Mouse (Mus musculus) brain, adult 2 months (tissue): ENCODE measurements around the gene Srp72.
A peak's percentile ranks its signal among the peaks of the same experiment; 100 is the strongest.

Experiments
- DNase-seq: peaks from one replicate; pipeline ENCODE4 v3.0.0; 2011; ENCODE audit warnings: low read depth, low spot score

Gene Srp72

DNA sequence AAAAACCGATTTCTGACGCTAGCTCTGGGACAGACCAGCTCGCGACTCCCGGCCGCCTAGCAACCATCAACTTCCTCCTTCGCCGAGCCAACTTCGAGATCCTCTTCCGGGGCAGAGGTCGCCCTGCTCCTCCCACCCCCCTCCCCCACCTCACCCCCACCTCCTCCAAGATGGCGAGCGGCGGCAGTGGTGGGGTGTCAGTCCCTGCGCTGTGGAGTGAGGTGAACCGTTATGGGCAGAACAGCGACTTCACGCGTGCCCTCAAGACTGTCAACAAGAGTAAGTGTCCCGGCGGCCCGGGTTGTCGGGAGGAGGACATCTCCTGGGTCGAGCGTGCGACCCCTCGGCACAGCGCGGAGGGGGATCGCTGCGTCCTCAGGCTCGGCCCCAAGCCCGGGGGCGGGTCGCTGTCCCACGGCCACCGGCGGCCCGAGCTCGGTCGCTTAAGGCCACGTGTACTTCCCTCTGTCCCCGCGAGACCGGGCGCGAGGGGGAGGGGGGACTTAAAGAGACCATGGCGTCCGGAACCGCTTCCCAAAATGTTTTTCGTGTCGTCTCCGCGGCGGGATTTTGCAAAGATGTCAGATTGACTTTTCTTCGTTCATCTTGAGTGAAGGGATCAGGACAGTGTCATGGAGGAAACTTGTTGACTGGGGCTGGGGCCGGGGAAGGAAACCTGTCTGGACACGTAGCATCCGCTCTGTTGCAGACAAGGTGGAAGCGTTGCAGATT is at the start of gene Srp72:
Gene Srp72 (plus strand): TSS at position 130 of the 732 bp plus-strand sequence.
- peak; percentile 93 for DNase-seq

DNA sequence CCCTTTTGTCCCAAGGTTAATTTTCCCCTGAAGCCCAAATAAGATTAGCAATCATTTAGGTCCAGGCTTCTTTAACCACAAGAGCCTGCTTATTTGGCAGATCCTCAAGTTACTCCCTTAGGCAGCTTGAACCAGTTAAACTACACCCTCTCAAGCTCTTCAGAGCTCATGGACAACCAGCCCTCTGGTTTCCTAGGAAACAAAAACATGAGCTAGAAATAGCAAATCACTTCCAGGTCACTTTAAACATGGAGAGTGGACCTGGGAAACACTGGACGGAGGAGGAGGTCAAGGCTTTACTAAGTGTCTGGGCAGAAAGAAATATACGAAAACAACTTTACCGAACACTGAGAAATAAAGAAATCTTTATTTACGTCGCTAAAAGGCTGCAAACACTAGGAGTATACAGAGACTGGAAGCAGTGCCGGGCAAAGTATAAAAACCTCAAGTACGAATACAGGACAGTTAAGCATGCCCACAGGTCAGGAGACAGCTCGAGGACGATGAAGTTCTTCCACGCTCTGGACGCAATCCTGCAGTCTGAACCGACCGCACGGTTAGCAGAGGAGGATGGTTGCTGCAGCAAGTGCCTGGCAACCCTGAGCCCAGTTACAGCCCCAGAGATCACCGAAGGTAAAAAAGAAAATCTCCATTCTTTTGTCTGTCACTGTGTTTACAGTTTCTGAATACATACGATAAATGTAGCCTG is 46.2 kb upstream of the Srp72 start:
- DNase-seq = peak; percentile 82

GRCm38 (mm10) chr5:76929180-76929877 is 45.2 kb upstream of the Srp72 start:
- no peak for DNase-seq

GRCm38 (mm10) chr5:76939717-76940116 is 34.8 kb upstream of the Srp72 start:
- DNase-seq = no peak

DNA sequence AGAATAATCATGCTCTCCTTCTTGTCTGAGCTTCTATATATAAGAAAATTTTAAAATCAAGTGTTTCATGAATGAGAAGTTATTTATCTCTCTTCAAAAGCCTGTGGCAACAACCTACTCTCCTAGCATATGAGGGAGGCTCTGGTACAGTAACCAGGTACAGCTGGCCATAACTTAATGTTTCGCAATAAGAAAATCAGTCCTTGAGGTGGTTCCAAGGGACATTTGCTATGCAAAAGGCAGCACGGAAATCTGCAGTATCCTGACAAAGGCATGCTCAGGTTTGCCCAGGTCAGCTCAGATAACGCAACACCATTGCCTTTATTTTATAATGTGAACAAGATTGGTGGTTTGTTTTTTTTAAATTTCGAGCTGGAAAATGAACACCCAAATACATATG is 32.5 kb upstream of the Srp72 start:
- DNase-seq = no peak

DNA sequence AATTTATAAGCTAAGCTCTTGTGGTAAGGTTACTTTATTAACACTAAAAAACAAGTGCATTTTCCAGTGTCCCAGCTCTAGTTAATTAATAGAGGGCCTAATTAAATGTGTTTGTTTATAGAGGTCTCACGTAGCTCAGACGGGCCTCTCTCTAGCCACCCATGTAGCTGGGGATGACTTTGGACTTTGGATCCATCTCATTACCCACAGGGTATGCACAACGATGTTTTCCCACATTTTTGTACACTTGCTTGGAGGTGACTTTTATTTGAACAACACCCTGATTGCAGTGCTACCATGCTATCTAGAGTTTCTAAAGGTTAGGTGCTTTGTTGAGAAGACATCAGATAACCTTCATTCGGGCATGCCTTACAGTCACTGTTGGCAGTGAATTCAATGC is 32.0 kb upstream of the Srp72 start:
- no peak for DNase-seq

GRCm38 (mm10) chr5:76944965-76945677 is 29.4 kb upstream of the Srp72 start:
- DNase-seq = no peak

DNA sequence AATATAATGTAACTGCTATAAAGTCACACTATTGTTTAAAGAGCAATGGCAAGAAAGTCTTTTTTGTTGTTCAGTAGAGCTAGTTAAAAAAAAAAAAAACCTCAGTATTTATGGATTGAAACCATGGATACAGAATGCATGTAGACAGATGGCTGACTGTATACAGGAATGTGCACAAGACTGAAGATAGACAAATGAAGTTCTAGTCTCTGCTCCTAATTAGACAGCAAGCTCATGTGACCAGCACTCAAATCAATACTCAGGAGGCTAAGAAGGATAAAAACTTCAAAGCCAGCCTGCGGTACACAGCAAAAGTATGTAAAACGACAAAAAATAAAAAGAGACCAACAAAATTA is 28.8 kb upstream of the Srp72 start:
- DNase-seq = no peak

DNA sequence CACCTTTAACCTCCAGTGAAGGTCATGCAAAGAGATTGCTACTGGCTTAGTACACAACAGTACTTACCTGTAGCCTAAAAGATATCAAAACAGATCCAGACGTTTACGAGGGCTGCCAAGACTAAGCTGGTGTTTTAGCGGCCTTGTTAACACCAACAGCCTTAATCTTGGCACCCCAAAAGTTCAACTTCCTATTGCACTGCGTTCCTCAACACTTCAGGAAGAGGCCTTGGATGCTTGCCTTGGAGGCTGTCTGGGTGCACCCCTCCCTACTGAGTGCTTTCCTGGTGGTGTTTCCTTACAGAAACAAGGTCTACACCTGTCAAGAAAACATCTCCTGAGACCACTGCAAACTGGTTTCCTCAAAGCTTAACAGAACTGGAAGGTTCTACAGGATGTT is 27.3 kb upstream of the Srp72 start:
- DNase-seq = no peak

GRCm38 (mm10) chr5:76947758-76948157 is 26.7 kb upstream of the Srp72 start:
- no peak for DNase-seq

DNA sequence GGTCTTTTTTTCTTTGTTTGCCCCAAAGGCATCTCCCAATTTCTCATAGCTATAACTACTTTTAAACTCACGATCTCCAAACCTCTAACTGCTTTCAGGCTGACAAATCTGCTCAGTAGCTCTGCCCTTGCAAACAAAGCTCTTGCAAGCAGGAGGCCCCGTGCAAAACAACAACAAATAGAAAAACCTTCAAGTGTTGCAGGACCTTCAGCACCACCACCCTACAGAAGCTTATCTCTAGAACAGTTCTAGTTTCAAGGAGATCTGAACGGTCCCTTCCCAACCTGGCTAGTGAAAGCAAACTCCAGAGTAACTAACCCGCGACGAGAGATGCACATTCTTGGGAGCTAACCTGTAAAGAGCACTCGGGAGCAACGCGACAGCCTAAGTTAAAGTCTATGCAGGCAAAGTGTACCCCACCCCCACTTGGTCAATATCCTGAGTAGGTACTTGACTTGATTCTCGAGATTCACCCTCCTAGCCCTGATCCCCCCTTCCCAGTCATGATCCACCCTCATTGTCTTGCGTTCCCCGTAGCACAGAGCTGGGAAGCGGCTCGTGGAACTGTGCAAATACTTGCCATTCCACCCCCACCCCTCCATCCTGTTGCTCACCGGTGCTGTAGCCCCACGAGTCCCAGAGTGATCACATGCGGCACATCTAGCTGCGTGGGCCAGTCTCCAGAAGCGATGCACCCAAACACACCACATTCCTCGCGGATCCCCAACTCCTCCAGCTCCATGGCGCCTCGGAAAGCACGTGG is 24.0 kb upstream of the Srp72 start:
- DNase-seq = no peak

DNA sequence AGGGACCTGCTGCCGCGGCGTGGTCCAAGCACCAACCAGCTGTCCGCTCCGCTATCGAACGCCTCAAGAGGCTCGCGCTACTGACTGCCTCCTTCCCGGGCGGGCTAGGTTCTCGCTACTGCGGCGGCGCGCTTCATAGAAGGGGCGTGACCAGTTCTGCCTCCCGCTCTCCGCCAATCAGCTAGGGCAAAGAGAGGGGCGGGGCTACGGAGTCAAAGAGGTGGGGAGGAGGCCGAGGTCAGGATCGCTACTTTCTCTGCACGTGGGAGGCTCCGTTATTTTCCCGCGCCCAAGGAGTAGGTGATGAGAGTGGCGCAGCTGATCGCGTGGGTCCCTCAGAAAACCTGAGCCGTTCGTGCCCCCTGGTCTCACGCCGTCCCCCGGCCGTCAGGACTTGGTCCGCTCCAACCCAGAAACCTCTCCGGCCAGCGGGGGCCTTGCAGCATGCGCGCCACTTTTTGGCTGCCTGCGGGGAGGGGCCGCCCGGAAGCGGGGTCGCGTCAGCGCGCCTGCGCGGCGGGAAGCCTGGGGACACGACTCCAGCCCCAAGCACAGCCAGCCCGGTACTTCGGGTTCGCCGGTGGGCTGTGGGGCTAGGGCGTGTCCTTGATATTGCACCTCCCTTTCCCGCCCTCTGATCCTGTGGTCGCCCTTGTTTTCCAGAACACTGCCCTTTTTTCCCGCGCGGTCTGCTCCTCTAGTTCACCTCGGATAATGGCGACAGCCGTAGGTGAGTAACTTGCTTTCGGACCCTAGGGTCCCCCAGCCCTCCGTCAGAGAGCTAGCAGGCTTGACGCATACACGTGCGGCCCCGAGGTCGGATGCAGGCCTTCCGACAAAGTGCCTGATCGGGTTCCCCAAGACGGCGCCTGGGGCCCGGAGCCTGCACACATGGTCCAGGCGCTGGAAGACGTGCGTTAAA is 23.1 kb upstream of the Srp72 start, which contains the start of the genes Paics and Ppat:
Gene Paics (plus strand): TSS at position 202 of the 922 bp plus-strand sequence.
Gene Ppat (minus strand): TSS at position 473 of the 922 bp plus-strand sequence.
- DNase-seq = peak; percentile 99

DNA sequence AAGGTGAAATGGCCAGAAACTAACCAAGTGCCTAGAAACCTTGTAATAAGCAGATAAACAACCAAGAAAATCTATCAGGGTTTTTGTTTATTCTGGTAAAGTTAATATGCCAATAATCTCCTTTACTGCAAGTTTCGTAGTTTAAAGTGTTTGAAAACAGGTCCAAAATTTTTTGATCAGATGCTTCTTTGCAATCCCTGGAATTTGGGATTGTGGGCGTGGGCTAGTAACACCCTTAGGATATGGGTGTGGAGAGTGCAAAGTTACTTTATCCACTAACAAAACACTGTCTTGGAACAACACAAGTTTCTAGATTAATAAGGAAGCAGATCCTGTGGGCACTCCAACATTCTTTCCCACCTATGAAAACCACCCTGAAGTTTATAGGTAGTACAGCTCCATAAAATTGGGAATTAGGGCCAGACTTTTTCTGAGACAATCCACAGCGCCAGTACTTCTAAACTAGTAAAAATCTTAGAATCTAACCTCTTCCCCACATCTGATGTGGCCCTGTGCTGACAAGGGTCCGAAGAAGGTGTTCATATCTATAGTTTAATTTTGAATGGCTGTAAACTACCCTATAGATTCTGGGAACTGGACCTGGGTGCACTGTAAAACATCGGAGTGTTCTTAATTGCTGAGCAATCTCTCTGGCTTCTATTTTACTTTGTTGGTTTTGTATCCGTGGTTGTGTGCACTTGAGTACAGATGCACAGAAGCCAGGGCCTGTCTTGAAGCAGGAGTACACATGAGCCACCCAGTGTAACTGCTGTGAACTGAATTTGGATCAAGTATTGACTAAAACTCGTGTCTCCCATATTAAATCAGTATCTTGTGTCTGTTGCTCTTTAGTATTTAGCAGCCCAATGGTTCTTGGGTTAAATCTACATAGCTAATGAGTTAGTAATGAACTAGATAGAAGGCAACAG is 22.1 kb upstream of the Srp72 start:
- DNase-seq = no peak

DNA sequence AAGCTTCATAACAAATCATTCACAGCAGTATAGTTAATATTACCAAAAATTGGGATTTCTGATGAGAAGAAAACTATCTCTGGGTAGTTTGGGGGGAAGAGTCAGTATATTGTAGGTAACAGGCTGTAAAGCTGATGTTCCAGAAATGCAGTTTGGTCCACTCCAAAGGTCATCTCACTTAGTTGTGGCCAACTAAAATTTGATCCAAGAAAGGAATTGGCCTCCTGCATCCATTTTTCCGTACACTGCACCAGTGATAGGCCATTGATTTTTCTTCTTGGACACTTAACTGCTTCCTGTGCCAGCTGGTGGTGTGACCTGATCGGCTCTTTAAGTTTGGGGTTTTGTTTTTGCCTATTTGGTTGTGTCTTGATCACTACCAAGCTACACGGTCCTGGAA is 20.7 kb upstream of the Srp72 start:
- no peak for DNase-seq

GRCm38 (mm10) chr5:76954271-76954900 is 20.1 kb upstream of the Srp72 start:
- no peak for DNase-seq

DNA sequence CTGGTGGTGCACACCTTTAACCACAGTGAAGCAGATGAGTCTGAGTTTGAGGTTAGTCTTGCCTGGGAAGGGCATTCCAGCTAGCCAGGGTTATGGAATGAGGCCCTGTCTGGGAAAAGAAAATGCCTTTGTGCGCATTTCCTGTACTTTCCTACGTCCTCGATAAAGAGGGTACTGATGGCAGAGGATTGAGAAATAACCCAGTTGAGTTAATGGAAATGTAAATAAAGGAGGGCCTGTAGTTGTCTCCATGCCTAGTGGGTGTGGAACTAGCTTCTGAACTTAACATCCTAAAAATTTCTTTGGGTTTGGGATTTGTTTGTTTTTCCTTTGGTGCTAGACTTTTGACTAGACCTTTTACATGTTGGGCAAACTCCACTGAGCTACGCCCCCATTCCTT is 19.0 kb upstream of the Srp72 start:
- no peak for DNase-seq

DNA sequence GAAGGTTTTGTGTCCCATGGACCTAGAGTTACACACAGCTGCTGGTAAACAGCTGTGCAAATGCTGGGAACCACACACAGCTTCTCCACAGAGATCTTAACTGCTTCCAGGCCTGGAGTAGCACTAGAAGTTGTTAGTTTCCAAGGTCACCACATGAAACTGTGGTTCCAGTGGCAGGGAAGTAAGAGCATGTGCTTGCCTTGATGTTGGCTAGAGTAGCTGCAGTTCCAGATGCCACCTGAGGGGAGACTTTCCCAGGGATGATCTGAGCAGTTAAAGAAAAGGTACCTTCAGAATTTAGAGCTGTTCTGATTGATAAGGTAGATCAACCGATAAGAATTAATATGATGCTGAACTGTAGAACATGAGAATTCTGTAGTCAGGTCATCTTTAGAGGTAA is 16.5 kb upstream of the Srp72 start:
- no peak for DNase-seq

DNA sequence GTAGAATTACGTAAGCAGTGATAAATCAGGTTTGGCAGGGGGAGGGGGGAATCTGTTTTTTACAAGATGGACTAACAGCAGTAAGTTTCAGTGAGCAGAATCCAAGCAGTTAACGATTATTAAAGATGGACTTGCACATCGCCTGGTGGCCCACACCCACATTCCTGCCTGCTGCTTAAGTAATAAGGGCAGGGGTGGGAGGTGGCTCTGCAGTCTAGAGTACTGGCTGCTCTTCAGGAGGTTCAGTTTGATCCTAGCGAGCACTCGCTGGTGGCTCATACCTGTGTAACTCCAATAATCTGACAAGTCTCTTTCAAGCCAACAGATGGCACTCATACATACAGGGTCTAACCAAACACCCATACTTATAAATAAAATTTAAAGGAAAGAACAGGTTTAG is 14.9 kb upstream of the Srp72 start:
- no peak for DNase-seq

DNA sequence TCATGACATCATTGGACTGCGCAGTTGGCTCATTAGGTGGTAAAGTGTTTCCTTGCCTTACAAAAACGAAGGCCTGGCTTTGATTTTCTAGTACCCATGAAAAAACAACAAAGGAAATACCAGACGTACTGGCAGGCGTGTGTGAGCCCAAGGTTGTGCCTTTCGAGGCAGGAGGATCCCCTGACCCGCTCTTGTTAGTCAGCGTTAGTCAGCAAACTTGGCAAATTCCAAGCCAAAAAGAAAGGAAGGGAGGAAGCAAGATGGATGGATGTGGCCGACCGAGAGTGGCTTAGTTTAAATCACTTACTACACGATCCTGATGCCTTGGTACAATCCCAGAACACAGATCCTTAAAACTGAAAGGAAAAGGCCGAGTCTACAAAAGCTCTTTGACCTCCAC is 11.9 kb upstream of the Srp72 start:
- DNase-seq = no peak
